Mouse (Mus musculus) CH12.LX (cell line): ENCODE data around the gene Dph2. TPM values are rescaled to one million over a fixed set of nuclear protein-coding genes. Genes with fewer than 3 reads are reported as not detected.

Experiments used
- DNase-seq: peaks from one replicate; pipeline ENCODE4 v3.0.0-alpha.2; 2013; ENCODE audit errors: extremely low read depth
- H3K27ac ChIP-seq: 2 replicates; pipeline ENCODE4 v1.5.1; 2012; ENCODE audit warnings: low read depth, mild to moderate bottlenecking, control low read depth, moderate library complexity; ENCODE audit not compliant: insufficient read depth
- H3K27me3 ChIP-seq: replicated peaks from 2 replicates; pipeline ENCODE3; 2012; ENCODE audit warnings: inconsistent platforms
- H3K36me3 ChIP-seq, 2 experiments: replicated peaks in 1 of 2; 2 replicates each; pipeline versions ENCODE3 to v1.6.1; 2012; ENCODE audit warnings: inconsistent platforms in 1 of 2, low read length in 1 of 2, mild to moderate bottlenecking in 1 of 2, mixed read lengths in 1 of 2, moderate library complexity in 1 of 2; ENCODE audit not compliant: control insufficient read depth in 1 of 2, insufficient read depth in 1 of 2
- H3K4me1 ChIP-seq, 2 experiments: 2 replicates each; pipeline ENCODE4 v1.6.1; 2012; ENCODE audit warnings: inconsistent platforms in 1 of 2, moderate library complexity in 1 of 2; ENCODE audit not compliant: insufficient read depth in 2 of 2, control insufficient read depth in 1 of 2
- H3K4me2 ChIP-seq: 2 replicates; pipeline ENCODE4 v1.6.1; 2012; ENCODE audit warnings: low read depth, mild to moderate bottlenecking, control low read depth; ENCODE audit not compliant: poor library complexity, insufficient read depth, severe bottlenecking
- H3K4me3 ChIP-seq, 3 experiments: fragments of 150-350 bp in 1 of 3; sonication (generic) in 1 of 3; replicated peaks in 1 of 3; 2 replicates each; pipeline versions ENCODE3 to v1.5.1; 2011 to 2012; ENCODE audit warnings: low read depth in 2 of 3, low read length in 2 of 3, mild to moderate bottlenecking in 2 of 3, moderate library complexity in 2 of 3, control low read depth in 1 of 3, improper control_type of control experiment in 1 of 3, inconsistent platforms in 1 of 3, mixed read lengths in 1 of 3; ENCODE audit not compliant: poor library complexity in 1 of 3
- H3K79me2 ChIP-seq: replicated peaks from 2 replicates; pipeline ENCODE4 v1.6.1; 2012; ENCODE audit warnings: mild to moderate bottlenecking, moderate library complexity; ENCODE audit not compliant: control insufficient read depth, poor library complexity, insufficient read depth, severe bottlenecking; ENCODE audit errors: extremely low read depth
- H3K9ac ChIP-seq: 2 replicates; pipeline ENCODE4 v1.6.1; 2012; ENCODE audit warnings: low read depth, mild to moderate bottlenecking, control low read depth, moderate library complexity; ENCODE audit not compliant: insufficient read depth
- H3K9me3 ChIP-seq: replicated peaks from 2 replicates; pipeline ENCODE3; 2012; ENCODE audit warnings: low read length, inconsistent platforms, mixed read lengths
- BHLHE40 ChIP-seq: IDR thresholded peaks from 2 replicates; pipeline ENCODE4 v1.6.1; 2011; ENCODE audit warnings: mild to moderate bottlenecking, low read depth, low read length, improper control_type of control experiment
- CHD1 ChIP-seq: IDR thresholded peaks from 2 replicates; pipeline ENCODE4 v1.6.1; 2012; ENCODE audit warnings: low read depth, low read length, improper control_type of control experiment, inconsistent platforms
- CHD2 ChIP-seq: IDR thresholded peaks from 2 replicates; pipeline ENCODE4 v1.6.1; 2011; ENCODE audit warnings: low read length, improper control_type of control experiment
- CTCF ChIP-seq, 2 experiments: IDR thresholded peaks in 1 of 2; conservative IDR thresholded peaks in 1 of 2; 2 replicates each; pipeline ENCODE4 v1.5.1; 2011 to 2012; ENCODE audit warnings: low read depth in 2 of 2, low read length in 2 of 2, improper control_type of control experiment in 1 of 2, inconsistent platforms in 1 of 2, mild to moderate bottlenecking in 1 of 2, moderate library complexity in 1 of 2
- EP300 ChIP-seq: IDR thresholded peaks from 2 replicates; pipeline ENCODE4 v1.6.1; 2011; ENCODE audit warnings: low read length, improper control_type of control experiment
- GABPA ChIP-seq: IDR thresholded peaks from 2 replicates; pipeline ENCODE4 v1.6.1; 2012; ENCODE audit warnings: low read depth, low read length, improper control_type of control experiment, inconsistent platforms; ENCODE audit not compliant: insufficient replicate concordance
- HCFC1 ChIP-seq: IDR thresholded peaks from 2 replicates; pipeline ENCODE4 v1.6.1; 2012; ENCODE audit warnings: low read depth, mild to moderate bottlenecking, inconsistent platforms, low read length, improper control_type of control experiment
- JUN ChIP-seq: IDR thresholded peaks from 2 replicates; pipeline ENCODE4 v1.6.1; 2011; ENCODE audit warnings: low read depth, mild to moderate bottlenecking, low read length, improper control_type of control experiment, moderate library complexity; ENCODE audit not compliant: insufficient read depth
- MAFK ChIP-seq: IDR thresholded peaks from 2 replicates; pipeline ENCODE4 v1.6.1; 2011; ENCODE audit warnings: low read length, improper control_type of control experiment; ENCODE audit not compliant: insufficient replicate concordance
- MAX ChIP-seq: IDR thresholded peaks from 2 replicates; pipeline ENCODE4 v1.6.1; 2011; ENCODE audit warnings: low read length, improper control_type of control experiment
- MAZ ChIP-seq: IDR thresholded peaks from 2 replicates; pipeline ENCODE4 v1.6.1; 2012; ENCODE audit warnings: low read depth, mild to moderate bottlenecking, inconsistent platforms, low read length, improper control_type of control experiment, moderate library complexity
- MEF2A ChIP-seq: IDR thresholded peaks from 2 replicates; pipeline ENCODE4 v1.6.1; 2014; ENCODE audit warnings: low read depth, mild to moderate bottlenecking, inconsistent platforms, low read length, improper control_type of control experiment, borderline replicate concordance
- MXI1 ChIP-seq: IDR thresholded peaks from 2 replicates; pipeline ENCODE4 v1.6.1; 2011; ENCODE audit warnings: mild to moderate bottlenecking, low read depth, low read length, improper control_type of control experiment
- MYC ChIP-seq: IDR thresholded peaks from 2 replicates; pipeline ENCODE4 v1.6.1; 2011; ENCODE audit warnings: low read depth, mild to moderate bottlenecking, improper control_type of control experiment, low read length
- PAX5 ChIP-seq: IDR thresholded peaks from 2 replicates; pipeline ENCODE4 v1.6.1; 2012; ENCODE audit warnings: low read length, inconsistent platforms, mixed read lengths
- POLR2AphosphoS2 ChIP-seq: IDR thresholded peaks from 2 replicates; pipeline ENCODE4 v1.6.1; 2011; ENCODE audit warnings: low read depth, low read length, improper control_type of control experiment
- RAD21 ChIP-seq: IDR thresholded peaks from 2 replicates; pipeline ENCODE4 v1.6.1; 2011; ENCODE audit warnings: low read depth, mild to moderate bottlenecking, low read length, improper control_type of control experiment, moderate library complexity
- SIN3A ChIP-seq: IDR thresholded peaks from 2 replicates; pipeline ENCODE4 v1.6.1; 2012; ENCODE audit warnings: low read length, improper control_type of control experiment, inconsistent platforms
- TBP ChIP-seq: conservative IDR thresholded peaks from 2 replicates; pipeline ENCODE4 v1.6.1; 2011; ENCODE audit warnings: low read depth, low read length, improper control_type of control experiment
- TCF12 ChIP-seq: IDR thresholded peaks from 2 replicates; pipeline ENCODE4 v1.6.1; 2014; ENCODE audit warnings: low read depth, mild to moderate bottlenecking, inconsistent platforms, low read length, improper control_type of control experiment
- UBTF ChIP-seq: IDR thresholded peaks from 2 replicates; pipeline ENCODE4 v1.6.1; 2012; ENCODE audit warnings: low read depth, mild to moderate bottlenecking, inconsistent platforms, low read length, improper control_type of control experiment, moderate library complexity
- USF1 ChIP-seq: IDR thresholded peaks from 2 replicates; pipeline ENCODE4 v1.6.1; 2014; ENCODE audit warnings: low read depth, mild to moderate bottlenecking, inconsistent platforms, low read length, improper control_type of control experiment
- USF2 ChIP-seq: conservative IDR thresholded peaks from 2 replicates; pipeline ENCODE4 v1.6.1; 2011; ENCODE audit warnings: low read depth, low read length, improper control_type of control experiment
- ZKSCAN1 ChIP-seq: IDR thresholded peaks from 2 replicates; pipeline ENCODE4 v1.6.1; 2012; ENCODE audit warnings: low read depth, inconsistent platforms, low read length, improper control_type of control experiment, borderline replicate concordance
- ZNF384 ChIP-seq: IDR thresholded peaks from 2 replicates; pipeline ENCODE4 v1.6.1; 2012; ENCODE audit warnings: low read depth, low read length, improper control_type of control experiment, inconsistent platforms
- dilution Hi-C: fragments of 300-500 bp; cut with MboI; formaldehyde crosslinking; loops from 2 replicates; pipeline ENCODE4 v1.14.3; 2020; ENCODE audit warnings: low sequenced_read_pairs; ENCODE audit not compliant: extremely low pct_unique_long_range_greater_than_20kb, extremely low pct_ligation_motif_present
- in situ Hi-C: fragments of 300-500 bp; cut with MboI; formaldehyde crosslinking; loops from 3 replicates; pipeline ENCODE4 v1.14.3; 2019; ENCODE audit warnings: low sequenced_read_pairs, low pct_ligation_motif_present, low pct_unique_long_range_greater_than_20kb, mixed read lengths
- polyA plus RNA-seq: library from polyadenylated mRNA; unstranded; fragments of >175 nt; gene quantifications from 2 replicates; pipeline ENCODE4 v1.2.1, GENCODE M21; 2012; ENCODE audit warnings: low read depth; ENCODE audit not compliant: insufficient read length
- total RNA-seq, 2 experiments: library from RNA; depleted of rRNA; stranded (reverse); fragments of 300-350 nt in 1 of 2; fragments of >200 nt in 1 of 2; gene quantifications; 2 replicates each; pipeline ENCODE4 v1.2.3; 2012 to 2014

Gene Dph2
- total and polyA plus RNA-seq, 3 experiments: 19.8 to 21.5 (median 20.8) TPM

DNA sequence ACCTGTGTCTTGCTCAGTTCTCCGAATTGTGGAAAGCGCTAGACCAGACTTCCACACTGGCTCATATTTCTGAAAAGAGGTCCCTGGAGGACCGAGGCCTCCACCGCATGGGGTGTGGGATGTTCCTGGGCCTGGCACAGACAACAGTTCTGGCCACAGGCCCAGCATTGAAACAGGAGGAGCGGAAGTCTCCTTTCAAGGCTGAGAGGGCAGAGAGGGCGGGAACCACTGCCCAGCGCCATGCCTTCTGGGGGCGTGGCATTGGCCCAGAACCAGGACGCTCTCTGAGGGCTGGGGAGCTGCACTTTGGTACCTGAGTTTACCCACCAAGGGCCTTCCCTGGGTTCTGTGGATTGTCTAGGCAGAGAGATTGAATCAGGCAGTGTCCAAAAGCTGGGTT lies 25.7 kb downstream of the Dph2 start:
- dilution Hi-C loops: no loop called here
- H3K27me3 ChIP-seq: no peaks in the 10 kb centered on the region

DNA sequence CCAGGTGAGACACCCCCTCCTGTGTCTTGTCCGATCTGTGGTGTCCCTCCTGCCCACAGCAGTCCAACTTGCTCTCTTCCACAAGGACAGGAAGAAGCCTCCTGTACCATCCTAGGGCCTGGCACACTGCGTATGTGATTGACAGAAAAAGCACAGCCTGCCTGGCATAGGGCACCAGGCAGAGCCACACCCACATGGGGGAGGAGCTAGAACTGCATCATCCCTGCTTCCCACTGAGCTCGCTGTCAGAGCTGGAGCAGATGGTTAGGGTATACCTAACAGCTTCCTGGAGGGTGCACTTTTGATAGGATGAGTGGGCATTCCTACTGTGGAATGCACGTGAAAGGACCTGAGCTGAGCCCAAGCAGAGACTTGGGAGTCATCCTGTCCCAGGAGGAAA lies 29.0 kb downstream of the Dph2 start:
- DNase-seq: peak; percentile 43
- no peak overlapping the region for H3K9ac ChIP-seq
- peaks cover 63 to 96% of the 10 kb centered on the region in 2 experiments for H3K36me3 ChIP-seq
- dilution Hi-C loops: no loop called here
- H3K4me1 ChIP-seq: peaks cover 14 to 22% of the 10 kb centered on the region in 2 experiments
- H3K27ac ChIP-seq: no peak overlapping the region
- H3K4me2 ChIP-seq: no peak overlapping the region
- TF ChIP-seq GABPA (no peak), MAX (no peak), TCF12 (no peak), CHD2 (no peak), POLR2AphosphoS2 (no peak), HCFC1 (no peak), MYC (no peak), TBP (no peak), SIN3A (no peak), BHLHE40 (no peak), MAZ (no peak), USF2 (no peak), CHD1 (no peak), CTCF (conservative IDR thresholded peaks at IDR 0.05 in 1 of 2, IDR thresholded peaks at IDR 0.05 in 1 of 2; ENCODE audit: low read depth in 2 of 2, low read length in 2 of 2) (no peak), USF1 (no peak), RAD21 (no peak), EP300 (no peak), MEF2A (no peak), ZNF384 (no peak)
- no peaks in the 10 kb centered on the region for H3K9me3 ChIP-seq
- H3K27me3 ChIP-seq: no peaks in the 10 kb centered on the region
- H3K4me3 ChIP-seq: no peak overlapping the region
- in situ Hi-C loops: no loop called here
- H3K79me2 ChIP-seq: no peaks in the 10 kb centered on the region

More for the DNA sequence above, 25.7 kb downstream of the Dph2 start:
- Histone ChIP-seq H3K9ac (no peak overlapping the region), H3K4me1 (peaks cover 13 to 19% of the 10 kb centered on the region in 2 experiments), H3K4me2 (no peak overlapping the region), H3K9me3 (no peaks in the 10 kb centered on the region), H3K79me2 (no peaks in the 10 kb centered on the region), H3K27ac (no peak overlapping the region), H3K36me3 (peaks cover 55 to 93% of the 10 kb centered on the region in 2 experiments), H3K4me3 (no peak overlapping the region)
- DNase-seq: no peak
- in situ Hi-C loops: no loop called here
- TF ChIP-seq MAFK: no peak
- no peak for TF ChIP-seq MXI1
- no peak for TF ChIP-seq PAX5
- TF ChIP-seq USF2: no peak
- no peak for TF ChIP-seq MAX
- TF ChIP-seq ZKSCAN1: no peak
- TF ChIP-seq CHD1: no peak
- TF ChIP-seq JUN: no peak
- no peak for TF ChIP-seq UBTF
